Mouse (Mus musculus) frontal cortex, postnatal 36 days (tissue): ENCODE results near the gene Spopl.
"Not testable (repeated sequence)": the region's sequence is repeated elsewhere in the genome, so short reads cannot be mapped to it uniquely, and the experiment has no call there.

Source experiments
- DNase-seq, 2 experiments: peaks; one replicate each; pipeline ENCODE4 v3.0.0; 2022; ENCODE audit warnings: low spot score in 2 of 2

The Spopl gene

GRCm38 (mm10) chr2:23571302-23572156 is at the start of gene Spopl:
Gene Spopl (minus strand): TSS chr2:23572106.
- DNase-seq: peak; percentile 91

DNA sequence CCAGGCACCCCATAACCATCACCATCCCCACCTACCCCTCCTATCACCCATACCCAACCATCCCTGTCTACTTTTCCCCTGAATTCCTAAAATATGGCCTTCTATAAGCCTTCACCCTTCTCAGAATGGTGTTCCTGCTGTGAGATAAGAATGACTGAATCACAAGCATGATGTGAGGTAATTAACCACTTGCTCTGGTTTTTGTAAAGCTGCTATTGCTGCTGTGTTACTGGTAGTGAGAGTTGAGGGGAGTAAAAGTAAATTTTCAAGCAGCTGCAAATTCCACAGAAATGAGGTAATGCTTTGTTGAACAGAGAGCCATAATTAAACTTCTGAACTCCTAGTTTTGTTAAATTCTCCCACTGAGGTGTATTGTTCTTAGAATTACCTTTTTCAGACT is 48.2 kb upstream of the Spopl start:
- no peak for DNase-seq

GRCm38 (mm10) chr2:23617989-23618388 is 46.1 kb upstream of the Spopl start:
- DNase-seq: no peak

GRCm38 (mm10) chr2:23605391-23605790 is 33.5 kb upstream of the Spopl start:
- DNase-seq: peak in 1 of 2 experiments; percentile 28

- DNase-seq: no peak
Observed at GRCm38 (mm10) chr2:23588769-23589168, 16.9 kb upstream of the Spopl start.

DNA sequence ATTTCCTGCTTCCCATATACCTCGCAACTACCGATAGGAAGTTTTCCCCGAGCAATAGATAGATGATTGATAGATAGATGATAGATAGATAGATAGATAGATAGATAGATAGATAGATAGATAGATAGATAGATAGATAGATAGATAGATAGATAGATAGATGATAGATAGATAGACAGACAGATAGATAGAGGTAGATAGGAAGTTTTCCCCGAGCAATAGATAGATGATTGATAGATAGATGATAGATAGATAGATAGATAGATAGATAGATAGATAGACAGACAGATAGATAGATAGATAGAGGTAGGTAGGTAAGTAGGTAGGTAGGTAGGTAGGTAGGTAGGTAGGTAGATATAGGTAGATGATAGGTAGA is 239 bp upstream of the Spopl start:
- DNase-seq: not testable (repeated sequence)

DNA sequence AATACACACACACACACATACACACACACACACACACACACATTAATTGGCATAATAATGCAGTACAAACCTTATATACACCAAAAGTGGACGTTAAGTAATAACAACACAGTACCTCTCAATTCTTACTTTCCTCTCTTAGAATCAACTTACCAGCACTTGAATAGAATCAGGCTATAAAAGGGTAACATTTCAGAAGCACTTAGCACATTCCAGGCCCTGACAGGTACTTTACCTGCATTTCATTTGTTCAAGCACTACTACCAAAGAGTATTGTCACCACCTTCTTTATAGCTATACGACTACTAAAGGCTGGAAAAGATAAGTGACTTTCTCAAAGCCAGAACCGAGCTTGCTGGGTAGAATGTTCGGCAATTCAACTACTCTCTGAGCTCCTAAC is 1.3 kb downstream of the Spopl start:
- no peak for DNase-seq

DNA sequence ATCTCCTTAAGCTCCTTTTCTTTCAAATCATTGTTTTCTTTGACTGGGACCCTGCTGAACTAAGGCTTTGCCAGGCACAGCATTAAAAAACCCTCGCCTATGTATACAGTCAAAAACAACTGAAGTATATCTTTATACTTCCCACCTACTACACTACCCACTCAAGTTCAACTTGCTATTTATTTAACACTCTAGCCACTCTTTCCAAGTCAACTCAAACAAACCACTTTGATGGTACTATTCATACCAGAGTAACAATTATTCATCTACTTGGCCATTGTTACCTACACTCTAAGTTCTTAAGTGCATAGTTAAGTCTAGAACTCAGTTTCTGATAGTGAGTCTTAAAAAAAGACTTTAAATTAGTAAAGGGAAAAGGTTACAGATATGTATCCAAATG is 3.1 kb downstream of the Spopl start:
- no peak for DNase-seq

DNA sequence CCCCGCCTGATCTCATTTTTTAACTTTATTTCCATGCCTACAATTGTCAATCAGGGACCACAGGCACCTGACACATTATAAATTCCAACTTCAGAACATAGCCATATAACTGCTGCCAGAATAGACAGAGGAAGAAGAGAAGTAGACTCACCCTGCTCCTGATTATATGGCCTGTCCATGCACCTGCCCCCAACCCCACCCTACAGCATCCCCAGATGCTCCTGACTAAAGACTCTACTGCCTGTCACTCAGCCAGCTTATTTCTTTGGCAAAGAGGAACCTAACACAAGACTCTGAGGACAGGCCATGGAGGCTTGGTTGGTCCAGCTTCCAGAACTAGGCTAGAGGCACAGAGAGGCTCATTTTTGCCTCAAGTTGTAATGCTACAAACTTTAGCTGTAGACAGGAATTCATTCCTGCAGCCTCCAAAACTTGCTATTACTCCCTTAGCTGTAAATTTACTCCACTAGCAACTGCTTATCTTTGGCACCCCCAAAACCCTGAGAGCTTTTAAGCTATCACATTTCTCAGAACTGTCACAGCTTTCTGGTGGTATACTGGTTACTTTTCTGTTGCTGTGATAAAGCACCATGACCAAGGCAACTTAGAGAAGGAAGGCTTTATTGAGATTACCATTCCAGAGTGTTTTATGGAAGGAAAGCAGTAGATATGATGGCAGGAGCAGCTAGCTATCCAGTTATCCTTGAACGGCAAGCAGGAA is 6.7 kb downstream of the Spopl start:
- DNase-seq: no peak

- no peak for DNase-seq
Observed at GRCm38 (mm10) chr2:23562898-23563297, 9.0 kb downstream of the Spopl start.

GRCm38 (mm10) chr2:23559186-23559585 is 12.7 kb downstream of the Spopl start:
- no peak for DNase-seq

GRCm38 (mm10) chr2:23551235-23551634 is 20.7 kb downstream of the Spopl start:
- DNase-seq: no peak

DNA sequence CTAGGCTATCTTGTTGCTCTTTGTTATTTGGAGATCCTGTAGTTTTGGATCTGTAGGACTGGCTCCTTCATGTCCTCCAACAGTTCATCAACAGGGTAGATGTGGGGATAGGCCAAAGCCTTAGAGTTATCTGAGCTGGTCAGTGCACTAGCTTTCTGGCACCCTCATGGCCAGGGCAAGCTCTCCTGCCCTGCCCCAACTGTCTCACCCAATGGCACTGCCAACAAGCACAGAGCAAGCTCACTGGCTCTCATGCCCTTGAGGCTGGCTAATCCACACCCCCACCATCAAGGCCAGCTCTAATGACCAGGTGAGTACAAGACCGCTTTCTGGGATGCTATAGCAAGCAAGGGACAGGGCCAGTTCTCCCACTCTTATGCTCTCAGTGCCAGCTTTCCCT is 24.7 kb downstream of the Spopl start:
- no peak for DNase-seq

- no peak for DNase-seq
Observed at GRCm38 (mm10) chr2:23539967-23540366, 31.9 kb downstream of the Spopl start.

GRCm38 (mm10) chr2:23527717-23528116 is 44.2 kb downstream of the Spopl start:
- DNase-seq: not testable (repeated sequence)

- no peak for DNase-seq
Observed at GRCm38 (mm10) chr2:23505141-23505540, 66.8 kb downstream of the Spopl start.

- no peak for DNase-seq
Observed at GRCm38 (mm10) chr2:23481715-23482114, 90.2 kb downstream of the Spopl start.

DNA sequence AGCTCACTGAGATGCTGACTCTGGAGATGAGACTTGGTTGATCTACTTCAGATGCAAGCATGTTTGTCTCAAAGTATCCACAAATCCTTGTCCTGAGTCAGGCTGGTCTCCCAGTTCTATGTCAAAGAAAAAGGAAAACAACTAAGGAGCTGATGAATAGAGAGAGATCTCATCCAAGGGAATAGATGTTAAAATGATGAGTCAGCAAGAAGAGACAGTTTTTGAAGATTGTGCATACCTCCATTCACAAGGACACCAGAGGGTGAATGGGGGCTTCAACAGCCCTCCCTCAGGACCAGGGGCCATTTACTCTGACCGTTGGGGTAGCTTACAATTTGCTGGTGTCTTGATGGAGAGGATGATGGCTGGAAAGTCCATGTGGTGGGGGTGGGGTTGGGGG is 104.4 kb downstream of the Spopl start:
- DNase-seq: no peak

DNA sequence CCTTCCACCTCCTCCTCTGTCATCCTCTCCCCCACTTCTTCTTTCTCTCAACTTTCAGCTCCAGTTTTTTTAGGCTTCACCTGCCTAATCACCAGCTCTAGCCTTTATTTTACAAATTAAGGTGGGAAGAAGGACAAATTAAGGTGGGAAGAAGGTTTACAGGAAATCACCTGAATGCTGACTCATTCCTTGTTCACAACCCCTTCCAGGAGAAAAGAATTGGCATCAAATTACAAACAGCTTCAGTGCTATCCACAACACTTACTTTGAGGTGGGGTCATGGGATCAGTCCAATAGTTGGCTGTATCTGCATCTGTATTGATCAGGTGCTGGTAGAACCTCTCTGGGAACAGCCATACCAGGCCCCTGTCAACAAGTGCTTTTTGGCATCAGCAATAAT is 114.5 kb downstream of the Spopl start:
- DNase-seq: no peak
